In the genomic region with DNA sequence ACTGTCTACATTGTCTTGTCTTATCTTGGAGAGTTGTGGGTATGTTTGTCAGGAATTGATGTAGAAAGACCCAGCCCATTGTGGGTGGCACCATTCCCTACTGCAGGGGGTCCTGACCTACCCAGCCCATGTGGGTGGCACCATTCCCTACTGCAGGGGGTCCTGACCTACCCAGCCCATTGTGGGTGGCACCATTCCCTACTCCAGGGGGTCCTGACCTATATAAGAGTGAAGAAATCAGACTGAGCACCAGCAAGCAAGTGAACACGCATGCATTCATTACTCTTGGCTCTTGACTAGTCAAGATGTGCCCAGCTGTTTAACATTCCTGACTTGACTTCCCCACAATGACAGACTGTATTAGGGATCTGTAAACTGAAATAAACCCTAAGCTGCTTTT, we compare ENCODE assay signal across 17 mouse cellular contexts.
DNase-seq lines count a peak whose midpoint lies in the region; ATAC-seq and TF ChIP-seq lines count a peak whose summit lies in the region.
"Had no signal": no experiment of that assay in that cellular context is flagged by ENCODE, and none has a peak within 500 bp of the region (broad histone marks: within the 10 kb centered on the region; RNA-seq: fewer than 3 reads in every experiment).

No protein-coding gene starts in this region.

- no peak overlapping the region for H3K27ac ChIP-seq in midbrain, embryonic 11.5 days (ENCODE audit: low read depth, low read length)
- no peak overlapping the region for H3K27ac ChIP-seq in midbrain, embryonic 15.5 days
- H3K27ac ChIP-seq in MEL (ENCODE audit: control insufficient read depth, low read depth, low read length) = no peak overlapping the region

- TF ChIP-seq RAD21 in MEL (IDR thresholded peaks at IDR 0.05; ENCODE audit: low read depth, low read length) = no peak

- no peak overlapping the region for H3K4me2 ChIP-seq in midbrain, embryonic 11.5 days
- H3K4me2 ChIP-seq in midbrain, embryonic 15.5 days = no peak overlapping the region

- H3K4me1 ChIP-seq in midbrain, embryonic 11.5 days (ENCODE audit: control insufficient read depth, insufficient read depth, low read length) = no peaks in the 10 kb centered on the region
- no peaks in the 10 kb centered on the region for H3K4me1 ChIP-seq in midbrain, embryonic 15.5 days
- H3K4me1 ChIP-seq in MEL (ENCODE audit: control insufficient read depth in 1 of 2, insufficient read depth in 2 of 2, low read length in 2 of 2) = peaks cover 0 to 5% of the 10 kb centered on the region in 2 experiments; a peak in 1 of 4 replicates

- H3K36me3 ChIP-seq in midbrain, embryonic 11.5 days (ENCODE audit: control insufficient read depth, insufficient read depth, low read length) = no peaks in the 10 kb centered on the region
- no peaks in the 10 kb centered on the region for H3K36me3 ChIP-seq in midbrain, embryonic 15.5 days (replicated peaks)
- H3K36me3 ChIP-seq in MEL (ENCODE audit: control insufficient read depth in 1 of 2, insufficient read depth in 2 of 2, low read length in 2 of 2) = peaks cover 5 to 7% of the 10 kb centered on the region in 2 experiments
- H3K36me3 ChIP-seq: G1E had no signal

- 81% methylated on average over 1 of the region's 1 CpGs for WGBS in midbrain, embryonic 11.5 days
- 82% methylated on average over 1 of the region's 1 CpGs for WGBS in midbrain, embryonic 15.5 days

- H3K9ac ChIP-seq in midbrain, embryonic 11.5 days (ENCODE audit: low read length) = no peak overlapping the region
- no peak overlapping the region for H3K9ac ChIP-seq in midbrain, embryonic 15.5 days
- H3K9ac ChIP-seq in MEL (ENCODE audit: control insufficient read depth, low read depth, low read length, poor library complexity, severe bottlenecking) = no peak overlapping the region

- TF ChIP-seq EP300 in MEL (IDR thresholded peaks at IDR 0.05; ENCODE audit: low read depth in 1 of 2, low read length in 2 of 2) = no peak

- TF ChIP-seq CTCF in MEL (IDR thresholded peaks at IDR 0.05 in 2 of 3, conservative IDR thresholded peaks at IDR 0.05 in 1 of 3; ENCODE audit: control insufficient read depth in 1 of 3, insufficient read depth in 1 of 3, low read depth in 2 of 3, low read length in 3 of 3, poor library complexity in 1 of 3, severe bottlenecking in 1 of 3) = no peak

- no peak overlapping the region for H3K4me3 ChIP-seq in midbrain, embryonic 11.5 days (ENCODE audit: low read depth, low read length)
- no peak overlapping the region for H3K4me3 ChIP-seq in midbrain, embryonic 15.5 days
- no peak overlapping the region for H3K4me3 ChIP-seq in MEL (ENCODE audit: control insufficient read depth in 1 of 2, insufficient read depth in 1 of 2, low read depth in 2 of 2, low read length in 2 of 2)

- no peaks in the 10 kb centered on the region for H3K27me3 ChIP-seq in midbrain, embryonic 11.5 days (ENCODE audit: control insufficient read depth, insufficient read depth, low read length)
- H3K27me3 ChIP-seq in midbrain, embryonic 15.5 days (replicated peaks) = no peaks in the 10 kb centered on the region
- H3K27me3 ChIP-seq in MEL (ENCODE audit: control insufficient read depth in 1 of 2, insufficient read depth in 2 of 2, low read length in 2 of 2) = no peaks in the 10 kb centered on the region
- H3K27me3 ChIP-seq: CH12.LX, Patski had no signal

- no peak for ATAC-seq in midbrain, embryonic 11.5 days (ENCODE audit: low FRiP score)
- no peak for ATAC-seq in midbrain, embryonic 15.5 days (replicated peaks)
- ATAC-seq in megakaryocyte, adult 5-6 weeks (ENCODE audit: poor library complexity, severe bottlenecking) = no peak
- ATAC-seq: activated CD4-positive, CD25-positive, alpha-beta regulatory T cell, adult 4 months; CD4-positive, CD25-positive, alpha-beta regulatory T cell, adult 4 months; Patski had no signal

- peaks cover 3% of the 10 kb centered on the region for H3K79me2 ChIP-seq in MEL (ENCODE audit: control insufficient read depth, insufficient read depth, low read length, poor library complexity)

- no peak for TF ChIP-seq POLR2A in MEL (IDR thresholded peaks at IDR 0.05; ENCODE audit: control insufficient read depth in 1 of 2, insufficient read depth in 1 of 2, low read depth in 1 of 2, low read length in 2 of 2, poor library complexity in 1 of 2)

- no peaks in the 10 kb centered on the region for H3K9me3 ChIP-seq in midbrain, embryonic 11.5 days (ENCODE audit: control insufficient read depth, low read length)
- H3K9me3 ChIP-seq in midbrain, embryonic 15.5 days = no peaks in the 10 kb centered on the region
- no peaks in the 10 kb centered on the region for H3K9me3 ChIP-seq in MEL (replicated peaks; ENCODE audit: insufficient read depth, low read length)

- DNase-seq in midbrain, embryonic 11.5 days (ENCODE audit: low spot score, missing footprints) = peak; percentile 33
- DNase-seq in MEL (ENCODE audit: low read depth, low spot score) = peak; percentile 67
- DNase-seq: adrenal gland, adult 2 months; adrenal gland, adult 8-10 months; adrenal gland, postnatal 25 days; B cell, adult 2 months; cerebellum, adult 11 months; cerebellum, adult 11-12 months; cerebellum, adult 18-20 months; cerebellum, adult 2 months had no signal

TF ChIP-seq in MEL, 35 proteins besides CTCF, POLR2A, EP300 and RAD21:
- TF ChIP-seq POLR2AphosphoS2 (IDR thresholded peaks at IDR 0.05; ENCODE audit: low read length) (peak; percentile 88), ZNF384 (IDR thresholded peaks at IDR 0.05; ENCODE audit: low read depth, low read length) (no peak), SIN3A (IDR thresholded peaks at IDR 0.05; ENCODE audit: low read length) (0 out of 2 replicates have a peak, but pooled peaks have one; percentile 26), MAZ (IDR thresholded peaks at IDR 0.05; ENCODE audit: low read depth, low read length) (0 out of 2 replicates have a peak, but pooled peaks have one; percentile 5)
TF ChIP-seq in MEL: peak in this region for 3.
